Mouse (Mus musculus) spleen, embryonic (tissue): ENCODE results near the gene Tmx1.

Source experiments
- CTCF ChIA-PET: fragments of 350-600 bp; sonication (Branson Sonifier 250); formaldehyde crosslinking; loops from one replicate; lab custom pipeline; 2022; lab: Charles Lee

The Tmx1 gene

GRCm38 (mm10) chr12:70486716-70487480, 34.0 kb downstream of the Tmx1 start:
- CTCF ChIA-PET: no interaction called here

- CTCF ChIA-PET: interaction anchor here (0.7 kb wide), 1 partner anchor 125 kb away, joined by 3 read pairs; no protein-coding TSS in a partner anchor
These were observed 39.5 kb downstream of the Tmx1 start for GRCm38 (mm10) chr12:70492441-70492840.

- CTCF ChIA-PET: interaction anchor here (0.6 to 1.5 kb wide), 2 partner anchors 415 to 438 kb away, joined by 4 to 6 read pairs; no protein-coding TSS in a partner anchor
These were observed 41.8 kb downstream of the Tmx1 start for GRCm38 (mm10) chr12:70494494-70495281.

- CTCF ChIA-PET: interaction anchor here (1.5 kb wide), 1 partner anchor 414 kb away, joined by 6 read pairs; no protein-coding TSS in a partner anchor
These were observed 42.5 kb downstream of the Tmx1 start for GRCm38 (mm10) chr12:70495282-70495922.

GRCm38 (mm10) chr12:70498091-70498490, 45.2 kb downstream of the Tmx1 start:
- CTCF ChIA-PET: no interaction called here

GRCm38 (mm10) chr12:70505971-70506370, 53.1 kb downstream of the Tmx1 start:
- CTCF ChIA-PET: no interaction called here

- CTCF ChIA-PET: no interaction called here
These were observed 59.1 kb downstream of the Tmx1 start for GRCm38 (mm10) chr12:70512023-70512422.

- CTCF ChIA-PET: no interaction called here
These were observed 59.5 kb downstream of the Tmx1 start for GRCm38 (mm10) chr12:70512431-70512830.
